Mouse (Mus musculus) gastrocnemius, postnatal 4 days (tissue): ENCODE measurements at regions not wholly inside any gene's neighbourhood (a gene's known extent, or its start where the extent isn't known, plus 50 kb on each side); places are given as distances from the start of the nearest gene placed in this dataset.

Source experiments
- DNase-seq, 2 experiments: peaks; one replicate each; pipeline ENCODE4 v3.0.0; 2021 to 2022; ENCODE audit warnings: low spot score in 2 of 2, mixed read lengths in 2 of 2

DNA sequence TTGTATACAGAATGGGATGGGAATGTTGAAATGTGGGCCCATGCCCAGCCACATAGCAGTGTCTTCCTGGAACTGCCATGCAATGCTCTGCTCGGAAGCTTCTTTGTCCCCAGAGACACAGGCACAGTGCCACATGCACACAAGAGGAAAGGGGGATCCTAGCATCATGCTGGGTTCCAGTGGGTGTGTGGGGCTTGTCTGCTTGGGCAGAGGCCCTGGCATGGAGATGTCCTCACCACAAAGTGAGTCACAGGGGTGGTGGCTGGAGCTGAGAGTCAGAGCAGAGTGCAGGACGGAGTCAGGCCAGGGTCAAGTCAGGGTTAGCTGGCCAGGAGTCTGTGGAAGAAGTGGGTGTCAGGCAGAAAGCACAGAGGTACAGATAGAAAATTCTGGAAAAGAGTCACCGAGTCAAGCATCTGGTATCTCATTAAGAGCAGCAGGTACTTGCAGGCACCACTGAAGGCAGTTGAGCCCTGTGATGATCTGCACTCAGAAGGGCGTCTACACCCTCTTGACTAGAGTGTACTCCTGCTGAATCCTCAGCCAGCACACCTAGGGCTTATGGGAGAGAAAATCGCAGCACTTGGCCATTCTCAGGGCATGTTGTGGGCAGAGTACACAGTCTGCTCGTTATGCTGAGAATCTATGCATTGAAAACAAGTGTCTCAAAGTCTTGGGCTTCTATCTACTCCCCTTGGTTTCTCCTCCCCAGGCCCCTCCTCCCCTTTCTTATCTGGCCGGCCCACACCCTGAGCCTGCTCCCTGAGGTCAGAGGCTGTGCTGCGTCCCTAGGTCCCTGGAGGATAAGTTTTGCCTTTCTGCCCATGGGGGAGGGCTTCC is 85.3 kb downstream of the Ackr3 start:
- peak in 1 of 2 experiments; percentile 14 for DNase-seq

DNA sequence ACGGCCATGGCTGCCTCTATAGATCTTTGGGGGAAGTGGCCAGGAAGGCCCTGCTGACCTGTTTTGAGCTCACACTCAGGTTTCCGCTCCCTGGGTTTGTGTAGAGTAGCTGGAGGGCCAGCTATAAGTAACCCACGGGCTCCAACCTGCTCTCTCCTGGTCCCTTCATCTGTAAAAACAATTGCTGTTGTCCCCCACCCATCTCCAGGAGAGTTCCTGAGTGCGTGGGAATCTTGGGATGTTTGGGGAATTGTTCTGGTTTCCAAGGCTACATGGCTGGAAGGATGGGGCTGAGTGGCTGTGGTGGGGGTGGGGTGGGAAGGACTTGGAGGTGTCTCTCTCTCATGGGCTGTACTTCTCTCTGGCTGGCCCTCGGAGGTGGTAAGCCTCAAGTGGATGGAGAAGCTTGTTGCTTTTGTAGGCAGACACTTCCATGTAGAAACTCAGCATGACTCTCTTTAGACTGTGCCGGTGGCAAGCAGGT is 86.0 kb downstream of the Ackr3 start:
- no peak for DNase-seq

DNA sequence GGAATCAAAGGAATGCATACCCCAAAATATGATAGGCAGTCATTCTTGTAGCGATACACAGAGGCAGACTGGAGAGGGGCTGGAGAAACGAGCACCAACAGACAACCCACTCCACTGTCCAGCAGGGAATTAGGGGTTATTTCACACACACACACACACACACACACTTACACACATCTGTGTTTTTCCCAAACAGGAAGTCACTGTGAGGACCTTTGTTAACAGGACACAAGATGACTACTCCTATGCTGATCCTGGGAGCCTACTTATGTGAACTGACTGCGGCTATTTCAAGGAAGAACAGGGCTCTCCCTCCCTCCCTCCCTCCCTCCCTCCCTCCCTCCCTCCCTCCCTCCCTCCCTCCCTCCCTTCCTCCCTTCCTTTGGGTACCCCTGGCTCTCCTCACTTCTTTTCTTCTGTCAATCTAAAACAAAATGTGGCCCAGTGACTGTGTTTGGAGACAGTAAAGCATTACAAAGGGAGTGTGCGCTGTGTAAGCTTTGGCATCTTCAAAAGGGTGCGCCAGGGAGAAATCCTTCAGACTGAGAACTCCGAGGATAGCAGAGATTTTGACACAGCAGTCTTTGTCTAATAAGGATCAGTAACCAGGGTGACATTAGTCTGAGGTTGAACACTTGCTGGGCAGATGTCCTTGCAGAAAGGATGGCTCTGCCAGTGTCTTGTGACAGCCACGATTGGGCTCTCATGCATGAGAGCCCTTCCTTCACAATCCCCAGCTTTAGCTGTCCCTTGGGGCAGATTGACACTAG is 86.8 kb downstream of the Ackr3 start:
- no peak for DNase-seq

DNA sequence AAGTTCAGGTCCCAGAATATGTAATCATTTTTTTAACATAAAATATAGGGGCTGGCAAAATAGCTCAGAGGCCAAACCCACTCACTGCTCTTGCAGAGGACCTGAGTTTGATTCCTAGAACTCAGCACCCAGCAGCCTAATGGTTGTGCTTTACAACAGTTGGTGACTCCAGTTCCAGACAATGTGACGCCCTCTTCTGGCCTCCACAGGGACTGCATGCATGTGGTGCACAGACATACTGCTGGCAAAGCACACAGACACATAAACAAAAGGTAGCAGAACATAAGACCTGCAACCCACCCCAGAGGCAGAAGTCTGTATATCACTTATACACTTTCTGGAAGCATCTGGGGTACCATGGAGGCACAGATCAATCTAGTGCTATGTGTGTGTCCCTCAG is 87.5 kb downstream of the Ackr3 start:
- DNase-seq, result no peak

DNA sequence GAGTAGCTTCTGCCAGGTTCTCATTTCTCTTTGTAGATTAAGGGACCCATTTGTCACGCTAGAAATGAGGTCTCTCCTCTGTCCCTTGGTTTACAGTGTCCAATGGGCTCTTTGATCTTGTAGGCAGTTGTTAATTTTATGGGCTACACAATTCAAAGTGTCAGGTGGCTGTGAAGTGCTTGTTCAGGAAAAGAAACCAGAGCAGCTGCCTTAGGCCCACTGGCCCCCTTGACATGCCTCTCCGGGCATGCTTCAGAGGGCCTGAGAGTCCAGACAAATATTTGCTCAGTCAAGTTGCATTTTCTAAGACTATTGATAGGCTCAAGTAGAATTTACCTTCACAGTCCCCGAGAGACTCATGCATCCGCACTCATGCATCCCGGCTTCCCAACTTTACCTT is 94.0 kb downstream of the Ackr3 start:
- DNase-seq, result no peak

DNA sequence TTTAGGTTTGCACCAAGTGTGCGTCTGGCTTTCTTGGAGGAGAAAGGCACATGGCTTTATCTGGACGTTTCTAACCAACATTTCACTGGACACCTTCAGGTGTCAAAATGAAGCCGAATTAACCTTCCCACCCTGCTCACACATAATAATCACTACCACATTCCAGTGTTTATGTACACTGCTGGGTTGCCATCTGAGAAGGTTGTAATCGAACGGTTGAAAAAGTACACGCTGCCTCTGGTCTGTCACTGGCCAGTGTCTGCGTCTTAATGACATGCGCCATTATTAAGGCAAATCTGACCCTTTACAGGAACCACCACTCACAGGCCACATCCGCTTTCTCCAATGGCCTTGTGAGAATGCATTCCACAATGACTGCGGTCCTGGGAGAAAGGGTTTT is 96.4 kb downstream of the Ackr3 start:
- no peak for DNase-seq

DNA sequence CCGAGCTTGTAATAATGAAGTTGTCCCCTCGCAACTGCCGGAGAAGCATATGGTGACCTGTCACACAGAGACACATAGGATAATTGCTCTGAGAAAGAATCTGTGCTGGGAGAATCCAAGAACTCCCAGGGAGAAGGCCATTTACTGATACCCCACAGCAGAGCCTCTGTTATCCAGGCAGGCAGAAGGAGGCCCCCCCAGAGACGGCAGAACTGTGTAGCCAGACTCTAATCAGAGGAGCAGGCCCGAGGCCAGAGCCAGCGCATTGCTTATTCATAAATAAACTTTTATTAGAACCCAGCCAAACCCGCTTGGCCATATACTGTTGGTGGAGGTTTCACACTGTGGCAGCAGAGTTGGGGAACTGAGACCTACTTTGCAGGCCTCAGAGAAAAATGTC is 100.6 kb downstream of the Ackr3 start:
- no peak for DNase-seq

DNA sequence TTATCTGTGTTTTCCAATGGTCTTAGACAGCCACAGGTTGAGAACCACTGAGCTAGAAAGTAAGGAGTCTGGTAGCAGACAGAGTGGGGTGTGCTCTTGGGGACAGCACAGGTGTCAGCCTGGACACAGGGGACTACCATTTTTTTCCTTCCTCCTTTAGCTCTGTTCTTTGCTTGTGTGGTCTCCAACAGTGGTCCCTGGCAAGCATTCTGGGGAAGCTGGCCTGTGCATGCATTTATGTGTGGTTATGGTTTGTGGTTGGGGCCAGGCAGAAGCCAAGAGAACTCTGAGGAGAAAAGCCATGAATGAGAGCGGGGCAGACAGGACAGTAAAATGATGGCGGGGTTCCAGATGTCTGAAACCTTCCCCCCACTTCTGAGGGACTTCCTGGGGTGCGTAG is 107.2 kb downstream of the Ackr3 start:
- DNase-seq, result no peak

DNA sequence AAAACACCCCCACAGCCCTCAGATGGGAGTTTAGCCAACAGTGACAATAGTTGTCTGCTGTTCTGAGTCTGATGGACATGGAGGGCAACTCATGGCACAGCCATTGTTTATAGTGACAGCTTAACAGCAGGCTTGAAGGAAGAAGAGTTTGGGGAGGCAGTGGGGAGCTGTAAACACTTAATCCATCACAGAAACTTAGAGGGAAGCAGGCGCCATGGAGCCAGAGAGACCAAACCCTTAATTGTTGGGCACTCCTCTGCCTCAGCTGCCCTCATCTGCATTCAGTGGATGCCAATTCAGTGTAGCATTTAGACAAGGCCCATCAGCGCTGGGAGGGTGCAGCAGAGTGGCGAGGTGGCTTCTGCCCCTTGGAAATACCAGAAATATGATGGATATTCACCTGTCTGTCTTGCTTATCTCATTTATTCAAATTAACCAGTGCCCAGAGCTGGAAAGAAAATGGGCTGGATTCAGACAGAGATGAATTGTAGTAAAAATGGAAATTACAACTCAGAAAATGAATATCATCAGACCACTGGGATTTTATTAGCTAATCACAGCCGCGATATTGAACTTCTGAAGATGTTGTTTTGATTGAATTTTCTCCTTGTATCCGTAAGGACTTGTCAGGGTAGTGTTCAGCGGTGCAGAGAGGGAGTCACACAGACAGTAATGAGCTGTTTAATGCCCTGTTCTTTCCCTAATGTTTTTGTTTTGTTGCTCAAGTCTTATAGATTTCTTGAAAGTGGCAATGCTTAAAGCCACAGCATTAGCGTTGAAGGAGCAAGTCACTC is 108.1 kb downstream of the Ackr3 start:
- DNase-seq, result no peak

DNA sequence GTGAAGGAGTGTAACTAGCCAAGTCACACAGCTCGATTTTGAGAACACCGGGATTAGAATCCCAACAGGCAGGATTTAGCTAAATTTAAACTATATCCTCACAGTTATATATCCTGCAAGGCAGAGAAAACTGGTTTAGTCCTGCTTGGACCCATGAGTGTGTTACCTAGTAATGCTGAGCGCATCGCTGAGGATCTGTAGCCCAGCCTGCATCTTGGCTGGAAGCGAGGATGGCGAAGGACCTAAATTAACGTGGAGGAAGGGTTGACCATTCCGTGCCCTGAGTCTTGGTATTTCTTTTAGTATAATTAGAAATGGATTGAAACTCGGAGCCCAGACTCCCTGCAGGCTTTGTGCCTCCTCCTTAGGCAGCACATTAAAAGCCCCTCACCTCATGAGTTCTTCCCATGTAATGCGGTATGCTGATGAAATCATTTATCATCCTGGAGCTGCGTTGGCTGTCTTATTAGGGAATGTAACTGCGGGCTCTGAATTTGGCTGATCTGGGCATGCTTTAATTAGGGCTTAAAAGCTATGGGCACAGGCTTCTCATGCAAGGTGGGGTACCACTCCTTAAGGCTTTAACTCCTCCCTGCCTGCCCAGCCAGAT is 110.1 kb downstream of the Ackr3 start:
- DNase-seq, result no peak

DNA sequence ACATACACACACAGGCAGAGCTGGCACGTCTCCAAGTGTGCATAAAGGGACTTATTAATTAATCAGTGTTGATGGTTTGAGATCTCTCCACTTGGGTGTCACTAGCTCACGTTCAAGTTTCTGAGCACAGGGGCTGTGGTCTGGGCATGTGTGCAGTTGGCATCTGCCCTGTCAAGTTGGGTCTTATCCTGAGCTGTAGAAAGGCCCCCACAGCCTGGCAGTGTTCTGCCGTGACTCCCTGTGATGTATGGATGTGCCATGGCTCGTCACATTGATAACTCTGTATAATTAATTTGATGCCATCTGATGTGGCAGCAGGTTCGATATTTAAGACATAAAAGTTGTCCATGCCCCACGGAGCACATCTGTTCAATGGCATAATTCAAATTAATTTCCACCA is 114.1 kb downstream of the Ackr3 start:
- no peak for DNase-seq

DNA sequence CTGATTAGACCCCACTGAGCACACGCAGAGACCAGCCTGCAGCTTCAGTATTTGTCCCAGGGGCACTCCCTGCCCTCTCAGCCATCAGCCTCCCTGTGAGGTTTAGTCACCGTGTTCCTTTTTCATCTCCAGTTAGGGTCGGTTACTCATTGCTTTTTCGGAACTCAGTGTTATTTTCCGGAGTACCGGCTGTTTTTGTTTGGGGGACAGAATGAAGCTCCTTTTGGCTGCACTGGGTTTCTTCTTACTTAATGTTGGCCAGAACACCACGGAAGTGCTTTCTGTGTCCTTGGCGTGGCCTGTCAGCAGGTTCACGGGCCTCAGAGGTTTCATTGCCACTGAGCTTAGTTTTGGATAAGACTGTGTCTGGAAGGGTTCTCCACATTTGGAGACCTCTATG is 114.7 kb downstream of the Ackr3 start:
- no peak for DNase-seq

DNA sequence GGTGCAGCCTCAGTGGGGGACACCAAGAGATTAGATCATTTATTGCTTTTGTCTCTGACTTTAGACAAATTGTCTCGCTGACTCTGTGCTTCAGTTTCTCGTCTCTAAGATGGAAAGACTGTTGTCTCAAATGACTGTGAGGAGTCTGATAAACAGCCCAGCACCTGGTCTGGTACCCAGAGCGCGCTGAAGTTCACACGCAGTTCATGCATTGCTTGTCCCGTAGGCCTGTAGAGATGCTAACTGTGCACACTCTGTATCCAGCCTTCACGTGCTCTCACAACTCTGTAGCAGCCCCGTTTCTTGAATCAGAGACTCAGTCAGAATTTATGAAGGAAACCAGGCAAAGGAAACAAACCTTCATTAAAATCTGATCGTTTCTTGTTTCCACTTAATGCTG is 116.7 kb downstream of the Ackr3 start:
- DNase-seq, result no peak

DNA sequence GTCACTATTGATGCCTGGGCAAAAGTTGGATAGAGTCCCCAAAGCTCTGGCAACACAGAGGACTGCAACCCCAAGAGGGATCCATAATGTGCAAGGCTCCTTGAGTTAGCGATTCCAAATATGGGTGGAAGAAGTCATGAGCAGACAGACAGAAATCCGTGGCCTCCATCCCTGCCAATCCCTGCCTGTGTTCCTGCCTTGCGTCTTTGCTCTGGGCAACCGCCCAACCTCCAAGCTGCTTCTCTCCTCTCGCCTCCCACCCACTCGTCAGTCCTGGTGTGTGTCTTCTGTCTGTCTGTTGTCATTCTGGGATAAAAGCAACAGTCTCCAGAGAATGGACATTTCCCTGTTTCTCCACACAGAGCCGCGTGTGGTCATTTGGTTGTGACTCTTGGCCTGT is 117.7 kb downstream of the Ackr3 start:
- no peak for DNase-seq

DNA sequence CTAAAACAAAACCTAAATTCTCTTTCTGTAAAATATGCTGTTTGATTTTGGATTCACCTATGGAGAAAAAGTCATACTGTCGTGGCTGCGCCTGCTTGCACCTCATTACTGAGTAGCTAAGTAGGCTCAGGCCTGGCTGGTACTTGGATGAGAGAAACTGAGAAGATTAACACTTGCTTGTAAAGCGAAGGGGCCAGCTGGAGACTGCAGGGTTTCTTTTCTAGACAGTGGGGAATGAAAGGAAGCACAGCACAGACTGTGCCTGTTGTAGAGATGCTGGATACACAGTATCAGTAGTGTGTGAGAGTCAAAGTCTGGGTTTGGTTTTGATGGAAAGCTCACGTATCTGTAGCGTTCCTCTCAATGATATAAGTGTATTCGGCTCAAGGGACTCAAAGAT is 123.5 kb downstream of the Ackr3 start:
- no peak for DNase-seq

DNA sequence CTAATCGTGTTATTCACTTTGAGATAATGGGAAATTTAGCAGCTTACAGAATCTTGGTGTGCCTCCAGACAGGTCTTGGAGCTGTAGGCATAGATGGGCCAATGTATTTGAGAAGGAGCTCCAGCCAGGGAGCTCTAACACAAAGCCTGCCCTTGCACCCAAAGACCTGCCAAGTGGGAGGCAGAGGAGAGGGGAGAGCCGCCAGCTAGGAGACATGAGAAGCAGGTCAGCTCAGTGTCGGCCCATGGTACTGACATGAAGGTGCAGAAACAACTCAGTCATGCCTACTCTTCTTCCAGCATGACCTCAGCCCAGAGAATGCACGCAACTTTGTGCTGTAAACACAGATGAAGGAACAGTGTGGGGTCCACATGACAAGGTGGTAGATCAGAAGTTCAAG is 128.8 kb downstream of the Ackr3 start:
- no peak for DNase-seq

DNA sequence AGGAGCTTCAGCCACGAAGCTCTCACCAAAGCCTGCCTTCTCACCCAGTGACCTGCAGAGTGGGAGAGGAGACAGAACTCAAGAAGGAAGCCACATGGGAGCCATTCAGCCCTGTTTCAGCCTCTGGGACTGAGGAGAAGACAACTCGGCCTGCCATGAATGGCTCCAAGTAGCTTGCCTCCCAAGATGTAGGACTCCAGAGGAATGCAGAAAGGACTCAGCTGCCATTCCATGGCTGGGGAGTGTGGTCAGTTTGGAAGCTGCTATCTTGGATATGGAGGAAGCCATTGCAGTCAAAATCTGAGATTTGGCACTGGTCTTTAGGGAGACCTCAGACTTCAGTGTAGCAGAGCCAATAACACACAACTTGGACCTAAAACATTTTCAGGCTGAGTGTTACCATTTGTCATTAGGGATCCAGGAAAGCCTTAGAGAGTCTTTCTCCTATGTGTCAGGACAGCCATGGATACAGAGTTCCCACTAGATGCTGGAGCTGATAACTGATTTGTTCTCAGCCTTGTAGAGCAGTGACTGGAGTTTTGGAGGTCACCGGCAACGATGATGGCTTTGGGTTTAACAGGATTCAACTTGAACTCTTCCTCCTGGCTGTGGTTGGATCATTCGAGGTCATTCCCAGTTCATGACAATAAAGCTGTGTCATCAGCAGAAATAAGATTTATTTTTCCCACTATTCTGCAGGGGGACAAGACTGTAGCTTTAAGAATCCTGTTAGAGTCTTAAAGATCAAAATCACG is 130.1 kb downstream of the Ackr3 start:
- no peak for DNase-seq

DNA sequence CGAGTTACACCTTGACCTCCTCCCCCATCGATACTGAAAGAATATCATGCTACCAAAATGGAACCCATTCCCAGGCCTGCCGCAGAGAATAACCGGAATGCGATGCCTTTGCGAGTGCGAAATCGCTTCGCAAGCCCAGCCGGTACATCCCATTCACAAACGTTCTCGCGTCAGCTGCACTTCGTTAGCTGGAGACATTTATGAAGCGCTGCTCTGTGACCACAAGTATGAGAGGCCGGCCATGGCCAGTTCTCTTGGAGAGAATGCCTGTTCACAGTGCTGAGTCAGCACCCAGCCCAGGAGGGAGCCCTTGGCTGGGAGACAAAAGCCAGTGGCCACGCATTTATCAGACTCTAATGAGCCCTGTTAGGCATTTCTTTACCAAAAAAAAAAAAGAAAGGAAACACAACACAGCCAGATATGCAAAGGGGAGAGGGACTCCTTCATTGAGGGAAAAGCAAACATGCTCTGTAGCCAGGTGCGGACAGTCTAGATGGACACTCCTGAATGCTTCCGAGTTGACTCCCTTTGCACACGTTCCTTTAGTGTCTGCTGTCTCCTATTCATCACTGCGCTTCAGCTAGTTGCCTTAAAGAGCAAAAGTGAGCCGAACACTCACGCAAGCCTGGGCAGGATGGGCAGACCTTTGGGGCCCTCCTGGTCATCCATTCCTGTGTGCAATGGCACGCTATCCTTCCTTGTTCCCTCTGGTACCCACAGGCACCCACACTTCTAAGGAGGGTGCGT is 131.4 kb downstream of the Ackr3 start:
- DNase-seq, result peak; percentile 38 to 53

DNA sequence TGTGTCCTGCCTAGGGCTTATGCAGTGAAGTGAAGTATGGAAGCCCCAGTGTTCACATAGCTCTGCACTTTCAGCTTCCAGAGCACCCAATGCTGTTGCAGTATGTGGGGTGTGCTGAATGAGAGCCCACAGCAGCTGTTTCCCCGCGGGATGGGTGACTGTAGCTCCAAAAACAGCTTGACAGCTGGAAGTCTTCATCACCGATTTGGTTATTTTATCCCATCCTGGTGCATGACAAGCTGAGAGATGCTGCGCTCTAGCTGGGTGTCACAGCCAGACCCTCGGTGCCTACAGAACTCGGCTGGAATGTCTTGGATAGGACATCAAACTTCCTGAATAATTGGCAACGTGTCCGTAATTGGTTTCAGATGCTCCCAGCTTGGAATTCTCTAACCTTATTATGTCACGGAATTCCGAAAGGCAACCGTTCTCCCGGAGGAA is 134.1 kb downstream of the Ackr3 start:
- no peak for DNase-seq

DNA sequence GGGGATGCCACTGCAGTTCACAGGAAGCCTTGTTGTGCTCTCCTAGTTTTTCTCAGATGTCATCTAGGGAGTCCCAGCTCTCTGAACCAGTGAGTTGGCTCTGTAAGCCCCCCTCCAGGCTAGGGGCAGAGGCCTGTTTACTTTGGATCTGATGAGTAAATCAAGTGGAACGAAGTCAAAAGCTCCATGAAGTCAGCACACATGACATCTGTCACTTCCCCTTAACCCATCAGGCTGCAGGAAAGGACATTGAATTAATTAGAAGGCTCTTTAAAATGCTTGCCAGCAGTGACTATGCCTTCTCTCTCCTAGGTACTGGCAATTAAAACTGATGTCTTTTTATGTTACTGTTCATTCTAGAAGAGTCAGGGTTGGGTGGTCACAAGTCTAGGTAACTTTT is 138.6 kb downstream of the Ackr3 start:
- no peak for DNase-seq
